Mouse (Mus musculus) midbrain, embryonic 16.5 days (tissue): Measurements from ENCODE around the gene Rnf185. TPM values are rescaled to one million over a fixed set of nuclear protein-coding genes. Genes with fewer than 3 reads are reported as not detected.

Experiments
- ATAC-seq: fragments of 200-750 bp; cut with Nextera tagmentation; 2 replicates; pipeline ENCODE4 v1.8.0; 2017; ENCODE audit warnings: moderate TSS enrichment
- H3K27ac ChIP-seq: fragments of 300-500 bp; sonication (generic); 2 replicates; pipeline ENCODE4 v1.5.1; 2014; ENCODE audit warnings: mild to moderate bottlenecking, low read length, mixed read lengths
- H3K27me3 ChIP-seq: fragments of 300-500 bp; sonication (generic); 2 replicates; pipeline ENCODE4 v1.6.1; 2014; ENCODE audit warnings: low read depth, low read length, mixed read lengths; ENCODE audit not compliant: control insufficient read depth, insufficient read depth
- H3K36me3 ChIP-seq: fragments of 300-500 bp; sonication (generic); 2 replicates; pipeline ENCODE4 v1.6.1; 2014; ENCODE audit warnings: mild to moderate bottlenecking, low read length, moderate library complexity, mixed read lengths; ENCODE audit not compliant: control insufficient read depth, insufficient read depth
- H3K4me1 ChIP-seq: fragments of 300-500 bp; sonication (generic); 2 replicates; pipeline ENCODE4 v1.6.1; 2014; ENCODE audit warnings: mild to moderate bottlenecking, low read length, mixed read lengths; ENCODE audit not compliant: control insufficient read depth, insufficient read depth
- H3K4me2 ChIP-seq: fragments of 300-500 bp; sonication (generic); 2 replicates; pipeline ENCODE4 v1.6.1; 2014; ENCODE audit warnings: mild to moderate bottlenecking, low read length, mixed read lengths
- H3K4me3 ChIP-seq: fragments of 300-500 bp; sonication (generic); 2 replicates; pipeline ENCODE4 v1.5.1; 2014; ENCODE audit warnings: low read depth, mild to moderate bottlenecking, low read length, moderate library complexity, mixed read lengths
- H3K9ac ChIP-seq: fragments of 300-500 bp; sonication (generic); 2 replicates; pipeline ENCODE4 v1.6.1; 2014; ENCODE audit warnings: low read depth, low read length, mixed read lengths
- H3K9me3 ChIP-seq: fragments of 300-500 bp; sonication (generic); replicated peaks from 2 replicates; pipeline ENCODE4 v1.6.1; 2014; ENCODE audit warnings: mild to moderate bottlenecking, low read length, mixed read lengths; ENCODE audit not compliant: control insufficient read depth, poor library complexity, severe bottlenecking
- WGBS: fragments of 180-500 bp; shearing (Covaris S2); extraction: QIAGEN DNeasy Blood & Tissue Kit; methylation state at CpG from one replicate; pipeline ENCODE4 v1.1.7; 2014; 5-methylcytosine and 5-hydroxymethylcytosine counted together
- polyA plus RNA-seq: library from polyadenylated mRNA; unstranded; fragments of >200 nt; fragmentation: Nextera tagmentation; extraction: Ambion mirVana; gene quantifications from 2 replicates; pipeline ENCODE4 v1.2.1, GENCODE M21; 2015

Gene Rnf185
- 45.3 and 46.2 TPM in 2 replicates for polyA plus RNA-seq

- Histone ChIP-seq H3K27me3 (no peaks in the 10 kb centered on the region), H3K4me1 (peaks cover 20% of the 10 kb centered on the region), H3K9me3 (no peaks in the 10 kb centered on the region), H3K4me3 (peak within 1 kb of the TSS; percentile 98), H3K36me3 (no peaks in the 10 kb centered on the region), H3K27ac (peak within 1 kb of the TSS; percentile 86), H3K4me2 (peak within 1 kb of the TSS; percentile 89), H3K9ac (peak within 1 kb of the TSS; percentile 92)
- under 1% methylated on average over 44 of the region's 45 CpGs for WGBS
- ATAC-seq = peak; percentile 98
Measured at GRCm38 (mm10) chr11:3452167-3452639, at the start of gene Rnf185. Gene Rnf185 (minus strand): TSS chr11:3452363.

- Histone ChIP-seq H3K27ac (no peak overlapping the region), H3K4me1 (no peaks in the 10 kb centered on the region), H3K9ac (no peak overlapping the region), H3K36me3 (no peaks in the 10 kb centered on the region), H3K27me3 (no peaks in the 10 kb centered on the region), H3K4me2 (no peak overlapping the region), H3K9me3 (no peaks in the 10 kb centered on the region), H3K4me3 (no peak overlapping the region)
- WGBS = 94% methylated on average over 1 of the region's 1 CpGs
- ATAC-seq = no peak
Measured at GRCm38 (mm10) chr11:3497296-3497695, 45.1 kb upstream of the Rnf185 start.

GRCm38 (mm10) chr11:3496756-3497155, 44.6 kb upstream of the Rnf185 start:
- no peak overlapping the region for H3K27ac ChIP-seq
- no peak for ATAC-seq
- no peaks in the 10 kb centered on the region for H3K4me1 ChIP-seq
- no peak overlapping the region for H3K4me3 ChIP-seq
- 56% methylated on average over 5 of the region's 5 CpGs for WGBS
- no peak overlapping the region for H3K9ac ChIP-seq
- H3K27me3 ChIP-seq = no peaks in the 10 kb centered on the region
- no peaks in the 10 kb centered on the region for H3K9me3 ChIP-seq
- no peak overlapping the region for H3K4me2 ChIP-seq
- no peaks in the 10 kb centered on the region for H3K36me3 ChIP-seq

GRCm38 (mm10) chr11:3495496-3495895, 43.3 kb upstream of the Rnf185 start:
- Histone ChIP-seq H3K9ac (no peak overlapping the region), H3K4me3 (no peak overlapping the region), H3K4me2 (no peak overlapping the region), H3K27me3 (no peaks in the 10 kb centered on the region), H3K27ac (no peak overlapping the region), H3K36me3 (no peaks in the 10 kb centered on the region), H3K9me3 (no peaks in the 10 kb centered on the region), H3K4me1 (no peaks in the 10 kb centered on the region)
- no peak for ATAC-seq
- 94% methylated on average over 14 of the region's 14 CpGs for WGBS

- Histone ChIP-seq H3K4me1 (no peaks in the 10 kb centered on the region), H3K9ac (no peak overlapping the region), H3K9me3 (no peaks in the 10 kb centered on the region), H3K36me3 (no peaks in the 10 kb centered on the region), H3K4me2 (no peak overlapping the region), H3K4me3 (no peak overlapping the region), H3K27me3 (no peaks in the 10 kb centered on the region), H3K27ac (no peak overlapping the region)
- ATAC-seq = no peak
- WGBS = 84% methylated on average over 17 of the region's 17 CpGs
Measured at GRCm38 (mm10) chr11:3494857-3495256, 42.7 kb upstream of the Rnf185 start.

- Histone ChIP-seq H3K27ac (no peak overlapping the region), H3K27me3 (no peaks in the 10 kb centered on the region), H3K9me3 (no peaks in the 10 kb centered on the region), H3K36me3 (no peaks in the 10 kb centered on the region), H3K4me3 (no peak overlapping the region), H3K4me1 (no peaks in the 10 kb centered on the region), H3K9ac (no peak overlapping the region), H3K4me2 (no peak overlapping the region)
- WGBS = 79% methylated on average over 4 of the region's 4 CpGs
- no peak for ATAC-seq
Measured at GRCm38 (mm10) chr11:3492748-3493147, 40.6 kb upstream of the Rnf185 start.

GRCm38 (mm10) chr11:3489036-3489435, 36.9 kb upstream of the Rnf185 start:
- no peaks in the 10 kb centered on the region for H3K4me1 ChIP-seq
- H3K9ac ChIP-seq = no peak overlapping the region
- H3K9me3 ChIP-seq = no peaks in the 10 kb centered on the region
- no peak overlapping the region for H3K4me2 ChIP-seq
- WGBS = 90% methylated on average over 5 of the region's 5 CpGs
- no peak overlapping the region for H3K4me3 ChIP-seq
- H3K36me3 ChIP-seq = no peaks in the 10 kb centered on the region
- no peak for ATAC-seq
- no peaks in the 10 kb centered on the region for H3K27me3 ChIP-seq
- H3K27ac ChIP-seq = no peak overlapping the region

GRCm38 (mm10) chr11:3487952-3488570, 35.9 kb upstream of the Rnf185 start, which contains the start of gene Pla2g3:
Gene Pla2g3 (plus strand): TSS chr11:3488284.
- Histone ChIP-seq H3K4me1 (no peaks in the 10 kb centered on the region), H3K9me3 (no peaks in the 10 kb centered on the region), H3K4me3 (no peak within 1 kb of the TSS), H3K36me3 (no peaks in the 10 kb centered on the region), H3K27me3 (no peaks in the 10 kb centered on the region), H3K9ac (no peak within 1 kb of the TSS), H3K4me2 (no peak within 1 kb of the TSS), H3K27ac (no peak within 1 kb of the TSS)
- ATAC-seq = no peak
- WGBS = 32% methylated on average over 11 of the region's 11 CpGs

- H3K27ac ChIP-seq = no peak overlapping the region
- no peaks in the 10 kb centered on the region; the same call in 1 of the 2 replicates for H3K4me1 ChIP-seq
- H3K9me3 ChIP-seq = no peaks in the 10 kb centered on the region
- no peaks in the 10 kb centered on the region for H3K36me3 ChIP-seq
- 75% methylated on average over 7 of the region's 7 CpGs for whole genome bisulfite sequencing
- H3K4me3 ChIP-seq = no peak overlapping the region
- no peak overlapping the region for H3K9ac ChIP-seq
- H3K27me3 ChIP-seq = no peaks in the 10 kb centered on the region
- no peak overlapping the region for H3K4me2 ChIP-seq
- no peak for ATAC-seq
Measured at GRCm38 (mm10) chr11:3486349-3486748, 34.2 kb upstream of the Rnf185 start.
